Mouse (Mus musculus) thymus, adult 2 months (tissue): ENCODE results near the gene Zap70.

Experiments
- CTCF ChIP-seq: fragments of 200-500 bp; IDR thresholded peaks from 2 replicates; pipeline ENCODE4 v1.5.1; 2012; ENCODE audit warnings: mild to moderate bottlenecking, control low read depth, low read length, moderate library complexity, borderline replicate concordance; ENCODE audit not compliant: control insufficient read depth, poor library complexity, insufficient read depth; ENCODE audit errors: extremely low read depth
- POLR2A ChIP-seq: fragments of 200-500 bp; IDR thresholded peaks from 2 replicates; pipeline ENCODE4 v1.6.1; 2012; ENCODE audit warnings: mild to moderate bottlenecking, low read length, control low read depth, moderate library complexity; ENCODE audit not compliant: control insufficient read depth, poor library complexity, insufficient read depth; ENCODE audit errors: extremely low read depth

- TF ChIP-seq CTCF (no peak), POLR2A (no peak)
These were observed 42.7 kb downstream of the Zap70 start for GRCm38 (mm10) chr1:36804259-36804658.
